Mouse (Mus musculus) gastrocnemius, postnatal 14 days (tissue): ENCODE data around the gene L2hgdh. TPM values are rescaled to one million over a fixed set of nuclear protein-coding genes. Genes with fewer than 3 reads are reported as not detected.

ENCODE experiments used
- DNase-seq: peaks from one replicate; pipeline ENCODE4 v3.0.0; 2021; ENCODE audit warnings: mixed read lengths
- intact Hi-C: fragments of 180-260 bp; cut with DNase I; formaldehyde crosslinking; loops from one replicate; pipeline ENCODE4 v1.15.1; 2025; ENCODE audit warnings: low total_unique reads
- total RNA-seq, 2 experiments: library from RNA; stranded (reverse); gene quantifications; 2 replicates each; pipeline ENCODE4 v1.2.3; 2021

The L2hgdh gene
- total RNA-seq, 2 experiments from 2014 or later: 24.6 to 28.1 TPM

DNA sequence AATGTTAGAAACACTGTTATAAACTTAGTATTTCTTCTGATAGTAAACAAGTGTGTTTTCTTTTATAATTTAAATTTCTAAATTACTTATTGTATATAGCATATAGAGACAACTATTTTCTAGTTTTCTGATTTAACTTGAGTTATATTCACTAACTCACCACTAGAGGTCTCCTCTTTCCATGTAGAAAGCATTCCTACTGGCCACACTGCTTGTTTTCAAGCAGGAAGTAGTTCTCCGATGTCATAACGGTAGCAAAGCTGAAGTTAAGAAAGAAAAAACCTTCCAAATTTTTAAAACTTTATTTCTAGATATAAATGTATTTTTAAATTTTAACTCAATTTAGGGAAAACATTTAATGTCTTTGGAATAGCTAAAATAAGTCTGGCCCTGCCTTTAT, 8.8 kb upstream of the L2hgdh start:
- DNase-seq: no peak
- intact Hi-C loops: no loop called here

GRCm38 (mm10) chr12:69732221-69732620, 7.5 kb upstream of the L2hgdh start:
- DNase-seq: no peak
- intact Hi-C loops: no loop called here

DNA sequence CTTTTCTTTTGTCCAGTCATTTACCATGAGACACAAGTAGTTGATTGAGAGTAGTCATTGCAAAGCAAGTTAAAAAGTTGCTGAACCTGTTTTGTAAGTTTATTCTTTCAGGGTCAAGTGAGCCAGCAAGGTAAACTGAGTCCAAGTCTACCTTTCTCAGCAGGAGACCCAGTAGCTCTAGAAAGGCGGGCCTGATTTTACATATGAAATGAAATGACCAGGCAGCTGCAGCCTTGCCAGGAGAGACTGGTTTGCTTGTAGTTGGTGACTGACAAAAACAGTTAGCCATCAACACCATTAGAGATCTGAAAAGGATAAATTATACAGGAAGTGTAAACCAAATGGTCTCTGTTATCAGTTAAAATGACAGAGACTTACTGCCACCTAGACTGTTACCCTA, 5.6 kb upstream of the L2hgdh start:
- intact Hi-C loops: no loop called here
- no peak for DNase-seq

DNA sequence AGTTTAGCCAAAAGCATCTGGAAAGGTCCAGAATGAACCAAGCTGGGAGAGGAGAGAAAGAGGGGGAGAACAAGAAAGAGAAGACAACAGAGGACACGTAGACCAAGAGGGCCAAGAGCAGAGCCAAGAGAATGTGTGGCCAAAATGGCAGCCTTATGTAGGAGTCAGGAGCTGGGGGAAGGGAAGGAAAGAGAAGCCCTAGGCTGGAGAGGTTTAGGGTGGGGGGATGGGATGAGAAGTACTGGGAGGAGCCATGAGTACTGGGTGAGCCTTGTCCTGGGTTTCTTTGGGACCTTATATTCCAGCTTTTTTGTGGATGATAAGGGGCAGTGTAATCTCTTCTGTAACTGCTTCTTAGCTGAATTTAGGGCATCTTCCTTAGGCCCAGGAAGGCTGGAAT, 4.6 kb upstream of the L2hgdh start:
- intact Hi-C loops: no loop called here
- DNase-seq: no peak

DNA sequence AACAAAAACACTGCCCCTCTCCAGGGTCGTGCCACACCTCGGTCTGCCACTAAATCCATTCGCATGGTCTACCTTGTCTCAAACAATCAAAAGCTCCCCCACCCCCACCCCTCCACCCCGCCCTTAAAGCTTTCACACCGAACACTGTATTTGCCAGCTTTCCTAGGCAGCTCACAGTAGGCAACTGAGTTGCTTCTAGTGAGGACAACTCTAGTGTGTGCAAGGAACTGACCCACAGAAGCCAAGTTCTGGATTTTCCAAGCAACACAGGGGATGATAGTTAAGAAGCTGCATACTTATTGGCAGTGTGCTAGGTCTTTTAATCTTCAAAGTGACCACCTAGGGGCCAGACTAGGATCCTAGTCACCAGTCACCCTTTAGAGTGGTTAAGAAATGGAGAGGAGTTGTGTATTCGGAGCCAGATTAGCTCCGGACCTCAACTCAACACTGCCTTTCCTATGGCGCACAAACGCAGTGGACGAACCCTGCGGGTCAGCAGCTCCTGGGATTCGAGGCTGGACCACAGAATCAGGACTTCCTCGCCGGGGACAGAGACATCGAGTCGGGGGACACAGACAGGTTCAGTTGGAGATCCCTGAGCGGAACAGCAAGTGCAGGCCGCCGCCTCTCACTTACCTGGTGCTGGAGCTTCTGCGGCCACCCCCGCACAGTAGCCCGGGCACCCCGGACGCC, 509 bp downstream of the L2hgdh start:
- intact Hi-C loops: no loop called here

GRCm38 (mm10) chr12:69723376-69723775, 1.3 kb downstream of the L2hgdh start:
- intact Hi-C loops: no loop called here
- DNase-seq: no peak

More for the DNA sequence above, 509 bp downstream of the L2hgdh start:
- DNase-seq: no peak

- DNase-seq: peak; percentile 40
- intact Hi-C loops: no loop called here
Measured at GRCm38 (mm10) chr12:69722857-69723256, 1.8 kb downstream of the L2hgdh start.

- intact Hi-C loops: no loop called here
- DNase-seq: no peak
Measured at GRCm38 (mm10) chr12:69713628-69714027, 11.0 kb downstream of the L2hgdh start.

DNA sequence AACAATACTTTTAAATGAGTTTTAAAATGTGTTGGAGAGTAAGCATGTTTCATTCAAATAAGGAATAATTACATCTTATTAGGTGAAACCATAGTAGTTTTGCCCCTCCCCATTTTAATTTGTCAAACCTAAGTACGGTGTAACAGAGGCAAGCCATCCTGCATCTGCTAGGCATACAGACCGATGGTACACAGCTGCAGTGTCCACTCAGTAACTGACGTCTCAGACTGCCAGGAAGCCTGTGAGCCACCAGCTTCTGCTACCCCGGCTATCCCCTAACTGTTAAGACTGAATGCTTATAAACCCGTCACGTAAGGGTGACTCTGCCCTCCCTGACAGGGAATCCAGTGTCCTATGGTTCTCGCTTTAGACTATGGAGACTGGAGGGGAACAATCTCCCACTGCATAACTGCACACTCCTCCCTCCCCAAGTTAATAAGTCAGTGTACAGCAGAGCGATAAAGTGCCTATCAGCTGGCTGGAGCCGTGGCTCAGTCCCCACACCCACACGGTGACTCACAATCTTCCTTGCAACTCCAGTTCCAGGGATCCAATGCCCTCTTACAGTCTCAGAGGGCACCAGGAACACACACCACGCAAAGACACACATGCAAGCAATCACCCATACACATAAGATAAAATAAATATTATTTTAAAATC, 19.7 kb downstream of the L2hgdh start:
- DNase-seq: no peak
- intact Hi-C loops: no loop called here

DNA sequence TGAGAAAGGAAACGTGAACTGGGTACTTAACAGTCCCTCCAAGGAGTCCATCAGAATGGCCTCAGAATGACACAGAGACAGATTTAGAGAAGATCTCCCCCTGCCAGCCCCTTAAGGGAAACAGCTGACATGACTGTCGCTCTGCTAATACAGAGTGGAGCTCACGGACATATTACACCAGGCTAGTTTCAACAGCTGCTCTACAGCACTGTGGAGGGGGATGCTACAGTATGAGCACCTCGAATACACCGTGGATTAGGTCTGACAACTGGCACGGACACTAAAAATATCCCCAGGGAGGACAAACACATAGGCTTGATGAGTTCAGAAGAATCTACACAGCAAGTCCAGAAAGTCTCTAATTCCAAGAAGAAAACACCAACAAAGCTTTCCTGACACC, 26.3 kb downstream of the L2hgdh start:
- no peak for DNase-seq
- intact Hi-C loops: loop anchor here (10.0 kb wide), 1 partner anchor 104 kb away; no protein-coding TSS in a partner anchor

DNA sequence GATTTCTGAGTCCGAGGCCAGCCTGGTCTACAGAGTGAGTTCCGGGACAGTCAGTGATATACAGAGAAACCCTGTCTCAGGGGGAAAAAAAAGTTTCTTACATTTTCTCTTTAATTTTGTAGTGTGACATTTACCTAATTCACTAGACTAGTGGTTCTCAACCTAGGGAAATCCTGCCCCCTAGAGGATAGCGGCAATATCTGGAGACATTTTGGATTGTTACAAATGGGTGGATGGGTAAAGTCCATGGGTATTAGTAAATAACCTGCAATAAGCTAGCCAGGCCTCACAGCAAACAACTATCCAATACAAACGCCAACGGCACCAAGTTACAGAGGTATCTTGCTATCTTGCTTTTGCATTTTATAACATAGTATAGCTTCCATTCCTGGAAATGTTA, 27.9 kb downstream of the L2hgdh start:
- DNase-seq: peak; percentile 32
- intact Hi-C loops: loop anchor here (10.0 kb wide), 1 partner anchor 102 kb away; no protein-coding TSS in a partner anchor

GRCm38 (mm10) chr12:69693471-69693870, 31.2 kb downstream of the L2hgdh start:
- no peak for DNase-seq
- intact Hi-C loops: loop anchor here (10.0 kb wide), 1 partner anchor 99 kb away; no protein-coding TSS in a partner anchor

DNA sequence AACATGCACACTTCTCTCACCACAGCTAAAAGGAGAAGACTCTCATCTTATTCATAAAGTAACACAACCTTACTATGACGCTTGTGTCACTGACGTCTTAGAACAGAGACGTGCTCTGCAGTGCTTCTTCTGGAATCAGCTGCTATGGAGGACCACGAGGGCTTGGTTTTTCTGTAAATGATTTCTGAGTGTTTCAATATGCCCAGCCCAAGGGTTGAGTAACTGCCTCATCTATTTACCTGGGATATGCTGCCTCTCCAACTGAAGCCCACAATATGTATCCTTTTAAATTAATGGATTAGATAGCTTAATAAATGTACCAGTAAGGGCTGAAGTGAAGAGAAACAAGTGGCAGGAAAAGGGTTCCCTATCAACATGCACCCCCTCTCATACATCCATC, 34.0 kb downstream of the L2hgdh start:
- intact Hi-C loops: loop anchor here (10.0 kb wide), 1 partner anchor 96 kb away; no protein-coding TSS in a partner anchor

GRCm38 (mm10) chr12:69689094-69689493, 35.6 kb downstream of the L2hgdh start:
- DNase-seq: no peak
- intact Hi-C loops: no loop called here

More for the DNA sequence above, 34.0 kb downstream of the L2hgdh start:
- DNase-seq: no peak

- DNase-seq: no peak
- intact Hi-C loops: no loop called here
Measured at GRCm38 (mm10) chr12:69688368-69688767, 36.3 kb downstream of the L2hgdh start.

GRCm38 (mm10) chr12:69683537-69683936, 41.1 kb downstream of the L2hgdh start:
- peak; percentile 88 for DNase-seq
- intact Hi-C loops: no loop called here

GRCm38 (mm10) chr12:69682788-69683419, 41.8 kb downstream of the L2hgdh start:
- no peak for DNase-seq

DNA sequence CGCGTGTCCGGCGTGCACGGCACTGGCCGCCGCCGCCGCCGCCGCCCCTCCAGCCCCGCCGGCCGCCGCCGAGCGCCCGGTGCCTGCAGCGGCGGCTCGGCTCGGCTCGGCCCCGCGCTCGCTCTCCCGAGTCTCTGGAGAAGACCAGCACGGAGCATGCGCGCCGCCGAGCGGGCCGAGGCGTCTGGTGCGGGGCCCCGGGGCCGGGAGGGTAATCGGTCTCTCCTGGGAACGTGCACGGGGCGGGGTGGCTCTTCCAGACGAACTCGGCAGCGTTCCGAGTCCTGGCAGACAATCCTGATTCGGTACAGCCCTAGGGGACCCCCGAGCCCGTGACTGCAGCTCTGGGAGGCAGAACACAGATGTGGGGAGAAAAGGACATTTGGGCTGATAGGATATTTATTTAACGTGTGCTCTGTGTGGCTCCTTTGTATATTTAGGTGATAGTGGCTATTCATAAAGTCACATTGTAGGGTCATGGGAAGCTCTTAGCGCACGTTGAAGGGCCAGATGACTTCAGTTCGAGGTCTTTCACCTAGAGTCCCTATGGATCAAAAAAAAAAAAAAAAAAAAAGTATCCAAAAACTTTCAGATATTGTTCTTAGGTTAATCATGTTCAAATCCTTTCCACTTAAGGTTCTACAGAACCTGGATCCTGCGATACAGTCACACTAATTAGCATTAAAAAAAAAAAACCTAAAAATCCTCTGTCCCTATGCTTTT, 42.4 kb downstream of the L2hgdh start:
- DNase-seq: peak; percentile 90
- intact Hi-C loops: no loop called here

More at GRCm38 (mm10) chr12:69682788-69683419, 41.8 kb downstream of the L2hgdh start:
- intact Hi-C loops: no loop called here

DNA sequence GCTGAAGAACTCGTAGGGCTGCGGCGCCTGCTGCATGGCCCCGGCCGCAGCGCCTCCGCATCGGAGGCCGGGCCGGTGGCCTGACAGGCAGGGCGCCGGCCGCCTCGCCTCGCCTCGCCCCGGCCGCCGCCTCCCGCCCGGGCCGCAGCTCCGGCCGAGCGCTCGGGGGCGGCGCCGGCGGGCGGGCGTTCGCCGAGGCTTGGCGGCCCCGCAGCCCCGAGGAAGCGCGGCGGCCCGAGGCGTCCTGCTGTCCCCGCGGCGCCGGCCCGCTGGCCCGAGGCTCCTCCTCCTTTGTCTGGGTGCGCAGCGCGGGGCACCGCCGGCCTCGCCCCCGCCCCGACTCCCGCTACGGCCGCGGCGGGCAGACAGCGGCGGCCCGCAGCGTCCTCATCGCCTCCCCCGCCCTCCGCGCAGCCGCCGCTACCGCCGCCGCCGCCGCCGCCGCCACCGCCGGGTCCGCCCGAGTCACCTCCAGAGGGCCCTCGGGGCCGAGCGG, 43.1 kb downstream of the L2hgdh start, which contains the start of gene Sos2:
Gene Sos2 (minus strand): TSS at position 287 of the 496 bp plus-strand sequence.
- intact Hi-C loops: no loop called here

More for the DNA sequence above, 43.1 kb downstream of the L2hgdh start, which contains the start of gene Sos2:
- peak; percentile 74 for DNase-seq
